Comparison of ENCODE assay signal across 31 mouse cellular contexts in the genomic region with DNA sequence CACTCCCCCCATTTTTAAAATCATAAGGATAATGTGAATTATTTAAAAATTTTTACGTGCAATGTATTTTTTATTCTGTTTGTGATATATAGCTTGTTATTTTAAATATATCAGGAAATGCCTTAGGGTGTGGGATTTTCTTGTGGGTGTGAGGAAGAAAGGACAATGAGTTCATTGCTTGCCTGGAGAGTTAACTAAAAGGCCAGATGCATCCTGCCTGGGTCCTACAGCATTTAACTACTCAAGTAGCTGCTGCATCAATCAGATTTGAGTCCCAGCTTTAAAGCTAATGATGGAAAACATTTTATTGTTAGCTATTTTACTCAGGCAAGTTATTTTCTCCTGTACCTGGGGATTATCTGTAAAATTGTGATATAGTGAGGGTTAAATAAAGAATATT. TPM values are rescaled to one million over a fixed set of nuclear protein-coding genes. Genes with fewer than 3 reads are reported as not detected.
A peak's percentile ranks its signal among the peaks of the same experiment; 100 is the strongest.
DNase-seq lines count a peak whose midpoint lies in the region; ATAC-seq and TF ChIP-seq lines count a peak whose summit lies in the region.
"Had no signal": no experiment of that assay in that cellular context is flagged by ENCODE, and none has a peak within 500 bp of the region (broad histone marks: within the 10 kb centered on the region; RNA-seq: fewer than 3 reads in every experiment).

No protein-coding gene starts in this region.

- peak; percentile 32 to 61 for DNase-seq in heart, adult 9 months (ENCODE audit: low spot score in 2 of 2)
- no peak for DNase-seq in layer of hippocampus, adult 2 months (ENCODE audit: low spot score in 2 of 2)
- DNase-seq in layer of hippocampus, adult 18-20 months (ENCODE audit: low spot score in 2 of 2), result no peak
- peak; percentile 38 for DNase-seq in brain, embryonic 14.5 days (ENCODE audit: low read depth)
- DNase-seq in left cerebral cortex, adult 11 months (ENCODE audit: low spot score), result no peak
- DNase-seq: adrenal gland, postnatal 14 days; cerebellum, adult 11-12 months; cerebellum, adult 9-11 months; embryo, embryonic 11 days; kidney, adult 9 months; kidney, postnatal 10 days; lung, postnatal 36 days; midbrain, embryonic 14.5 days; retina, postnatal 1 day; right cerebral cortex, postnatal 25 days; spleen, adult 18-20 months; thymus, postnatal 14 days had no signal

- no peaks in the 10 kb centered on the region for H3K36me3 ChIP-seq in forebrain, embryonic 13.5 days (ENCODE audit: poor library complexity, severe bottlenecking)
- H3K36me3 ChIP-seq in forebrain, embryonic 15.5 days, result no peaks in the 10 kb centered on the region
- 0 out of 2 replicates have a peak, but pooled peaks cover 3% of the 10 kb centered on the region for H3K36me3 ChIP-seq in heart, embryonic 12.5 days
- H3K36me3 ChIP-seq: embryonic facial prominence, embryonic 13.5 days; forebrain, embryonic 12.5 days; intestine, embryonic 15.5 days; limb, embryonic 12.5 days; liver, embryonic 15.5 days; neural tube, embryonic 15.5 days had no signal

- H3K4me1 ChIP-seq in forebrain, embryonic 13.5 days, result peaks cover 21% of the 10 kb centered on the region
- H3K4me1 ChIP-seq in forebrain, embryonic 15.5 days, result peaks cover 19% of the 10 kb centered on the region
- H3K4me1 ChIP-seq in heart, embryonic 12.5 days (replicated peaks), result 0 out of 2 replicates have a peak, but pooled peaks cover 4% of the 10 kb centered on the region

- H3K9ac ChIP-seq in forebrain, embryonic 13.5 days, result no peak overlapping the region
- no peak overlapping the region for H3K9ac ChIP-seq in forebrain, embryonic 15.5 days (replicated peaks)
- no peak overlapping the region for H3K9ac ChIP-seq in heart, embryonic 12.5 days
- H3K9ac ChIP-seq: embryonic facial prominence, embryonic 13.5 days; forebrain, embryonic 12.5 days; intestine, embryonic 15.5 days; limb, embryonic 12.5 days; liver, embryonic 15.5 days; neural tube, embryonic 15.5 days had no signal

- H3K4me3 ChIP-seq in forebrain, embryonic 13.5 days, result no peak overlapping the region
- H3K4me3 ChIP-seq in forebrain, embryonic 15.5 days, result no peak overlapping the region
- no peak overlapping the region for H3K4me3 ChIP-seq in heart, embryonic 12.5 days
- H3K4me3 ChIP-seq in layer of hippocampus, adult 2 months, result no peak overlapping the region
- H3K4me3 ChIP-seq: embryonic facial prominence, embryonic 13.5 days; erythroblast, embryonic 14.5 days; forebrain, embryonic 12.5 days; hindbrain, embryonic 10.5 days; intestine, embryonic 15.5 days; left cerebral cortex, adult 2 months; limb, embryonic 12.5 days; liver, embryonic 15.5 days; neural tube, embryonic 15.5 days had no signal

- WGBS in forebrain, embryonic 13.5 days, result 91% methylated on average over 1 of the region's 1 CpGs
- WGBS in forebrain, embryonic 15.5 days, result 76% methylated on average over 1 of the region's 1 CpGs
- WGBS in heart, embryonic 12.5 days, result 84% methylated on average over 1 of the region's 1 CpGs

- no peak for ATAC-seq in forebrain, embryonic 13.5 days
- ATAC-seq in forebrain, embryonic 15.5 days (replicated peaks), result no peak
- no peak for ATAC-seq in heart, embryonic 12.5 days (ENCODE audit: insufficient number of reproducible peaks, low FRiP score)
- ATAC-seq: CD4-positive, CD25-positive, alpha-beta regulatory T cell, adult 4 months; hindbrain, postnatal 0 days; intestine, embryonic 15.5 days had no signal

- no peak overlapping the region for H3K4me2 ChIP-seq in forebrain, embryonic 13.5 days
- H3K4me2 ChIP-seq in forebrain, embryonic 15.5 days (replicated peaks), result no peak overlapping the region
- no peak overlapping the region for H3K4me2 ChIP-seq in heart, embryonic 12.5 days
- H3K4me2 ChIP-seq: embryonic facial prominence, embryonic 13.5 days; forebrain, embryonic 12.5 days; intestine, embryonic 15.5 days; limb, embryonic 12.5 days; liver, embryonic 15.5 days; neural tube, embryonic 15.5 days had no signal

- H3K27ac ChIP-seq in forebrain, embryonic 13.5 days, result 0 out of 2 replicates have a peak overlapping the region, but pooled peaks have one; percentile 62
- H3K27ac ChIP-seq in forebrain, embryonic 15.5 days (replicated peaks), result no peak overlapping the region
- H3K27ac ChIP-seq in heart, embryonic 12.5 days (ENCODE audit: poor library complexity, severe bottlenecking), result no peak overlapping the region
- peak overlapping the region; percentile 5; the same call in 1 of the 2 replicates for H3K27ac ChIP-seq in layer of hippocampus, adult 2 months
- H3K27ac ChIP-seq: embryonic facial prominence, embryonic 13.5 days; hindbrain, embryonic 10.5 days; hindbrain, postnatal 0 days; intestine, embryonic 15.5 days; left cerebral cortex, adult 2 months; liver, embryonic 15.5 days; neural tube, embryonic 15.5 days had no signal

- TF ChIP-seq POLR2A in brain, embryonic 14.5 days (IDR thresholded peaks at IDR 0.05; ENCODE audit: borderline replicate concordance, extremely low read depth, insufficient read depth, insufficient read length, poor library complexity, severe bottlenecking), result no peak

- H3K9me3 ChIP-seq in forebrain, embryonic 13.5 days (replicated peaks), result no peaks in the 10 kb centered on the region
- H3K9me3 ChIP-seq in forebrain, embryonic 15.5 days, result no peaks in the 10 kb centered on the region
- no peaks in the 10 kb centered on the region for H3K9me3 ChIP-seq in heart, embryonic 12.5 days (replicated peaks)
- H3K9me3 ChIP-seq: embryonic facial prominence, embryonic 13.5 days; forebrain, embryonic 12.5 days; hindbrain, embryonic 10.5 days; intestine, embryonic 15.5 days; limb, embryonic 12.5 days; liver, embryonic 15.5 days; neural tube, embryonic 15.5 days had no signal

- H3K27me3 ChIP-seq in forebrain, embryonic 13.5 days, result no peaks in the 10 kb centered on the region
- no peaks in the 10 kb centered on the region for H3K27me3 ChIP-seq in forebrain, embryonic 15.5 days
- no peaks in the 10 kb centered on the region for H3K27me3 ChIP-seq in heart, embryonic 12.5 days (replicated peaks)
- H3K27me3 ChIP-seq: embryonic facial prominence, embryonic 13.5 days; forebrain, embryonic 12.5 days; intestine, embryonic 15.5 days; limb, embryonic 12.5 days; liver, embryonic 15.5 days; neural tube, embryonic 15.5 days had no signal

- TF ChIP-seq CTCF in layer of hippocampus, adult 2 months (conservative IDR thresholded peaks at IDR 0.05), result no peak
- TF ChIP-seq CTCF in brain, embryonic 14.5 days (IDR thresholded peaks at IDR 0.05; ENCODE audit: borderline replicate concordance, extremely low read depth, insufficient read depth, insufficient read length), result no peak

RNA-seq across cellular contexts. Expression of gene Spag9, which starts 45.6 kb away (rescaled TPM):
- 89.3 and 93.1 TPM in 2 replicates for polyA plus RNA-seq in forebrain, embryonic 13.5 days (2015; fragmentation: Nextera tagmentation; extraction: Ambion mirVana)
- polyA plus RNA-seq in forebrain, embryonic 15.5 days (2015; fragmentation: Nextera tagmentation; extraction: Ambion mirVana), result 90.9 and 96.7 TPM in 2 replicates
- 48.3 and 49.1 TPM in 2 replicates for polyA plus RNA-seq in heart, embryonic 12.5 days (2016; fragmentation: Nextera tagmentation; extraction: Ambion mirVana)
- 100 to 1,000 TPM; 213 to 217 TPM for total RNA-seq in layer of hippocampus, adult 2 months (2021)
- total RNA-seq in layer of hippocampus, adult 18-20 months (2021), result 100 to 1,000 TPM; 212 to 219 TPM
- 91.9 and 112 TPM in 2 replicates for polyA plus RNA-seq in brain, embryonic 14.5 days (2012; rRNA removed)

Comparison
In these comparisons a context has a peak if more than half of its experiments do, and no peak if none do; other contexts are left out.
1. H3K27ac ChIP-seq: peak in forebrain, embryonic 13.5 days (single experiment) and layer of hippocampus, adult 2 months (single experiment); none in forebrain, embryonic 15.5 days (single experiment) and heart, embryonic 12.5 days (single experiment).
2. DNase-seq: peak in heart, adult 9 months (2 of 2) and brain, embryonic 14.5 days (single experiment); none in layer of hippocampus, adult 2 months (0 of 2), layer of hippocampus, adult 18-20 months (0 of 2) and left cerebral cortex, adult 11 months (single experiment).